Mouse (Mus musculus): Measurements from ENCODE around the gene Gm10964. TPM values are rescaled to one million over a fixed set of nuclear protein-coding genes. Genes with fewer than 3 reads are reported as not detected.

Gene Gm10964
- total and polyA plus RNA-seq, 2 experiments from 2014 or later: not detected

GRCm38 (mm10) chr3:103743208-103743607, 4.0 kb downstream of the Gm10964 start:
- H3K27me3 ChIP-seq (ENCODE audit: insufficient read depth, low read length): no peaks in the 10 kb centered on the region
- peaks cover 50% of the 10 kb centered on the region for H3K36me3 ChIP-seq (ENCODE audit: insufficient read depth, low read length)
- no peaks in the 10 kb centered on the region for H3K9me3 ChIP-seq (ENCODE audit: low read length)
- H3K4me2 ChIP-seq (ENCODE audit: low read depth, low read length): no peak overlapping the region
- ATAC-seq: no peak
- 87% methylated on average over 6 of the region's 6 CpGs for WGBS
- no peak overlapping the region for H3K27ac ChIP-seq
- H3K9ac ChIP-seq (replicated peaks; ENCODE audit: low read length): no peak overlapping the region
- DNase-seq (ENCODE audit: low spot score): no peak
- TF ChIP-seq CTCF (IDR thresholded peaks at IDR 0.05; ENCODE audit: low read depth): no peak
- H3K4me1 ChIP-seq (ENCODE audit: insufficient read depth, low read length): no peaks in the 10 kb centered on the region
- no peak overlapping the region for H3K4me3 ChIP-seq (ENCODE audit: low read length)

- Histone ChIP-seq H3K4me3 (ENCODE audit: low read length) (no peak overlapping the region), H3K9me3 (ENCODE audit: low read length) (no peaks in the 10 kb centered on the region), H3K36me3 (ENCODE audit: insufficient read depth, low read length) (peaks cover 66% of the 10 kb centered on the region), H3K4me1 (ENCODE audit: insufficient read depth, low read length) (no peaks in the 10 kb centered on the region), H3K4me2 (ENCODE audit: low read depth, low read length) (no peak overlapping the region), H3K27ac (no peak overlapping the region), H3K27me3 (ENCODE audit: insufficient read depth, low read length) (no peaks in the 10 kb centered on the region), H3K9ac (replicated peaks; ENCODE audit: low read length) (no peak overlapping the region)
- no peak for TF ChIP-seq CTCF (IDR thresholded peaks at IDR 0.05; ENCODE audit: low read depth)
- ATAC-seq (no peak), DNase-seq (ENCODE audit: low spot score) (no peak)
- 93% methylated on average over 14 of the region's 14 CpGs for WGBS
These were observed 6.0 kb downstream of the Gm10964 start for GRCm38 (mm10) chr3:103745001-103745770.

GRCm38 (mm10) chr3:103746711-103747110, 7.5 kb downstream of the Gm10964 start:
- H3K9me3 ChIP-seq (ENCODE audit: low read length): no peaks in the 10 kb centered on the region
- no peak overlapping the region for H3K27ac ChIP-seq
- no peak for TF ChIP-seq CTCF (IDR thresholded peaks at IDR 0.05; ENCODE audit: low read depth)
- no peaks in the 10 kb centered on the region for H3K27me3 ChIP-seq (ENCODE audit: insufficient read depth, low read length)
- DNase-seq (ENCODE audit: low spot score) (no peak), ATAC-seq (no peak)
- peaks cover 75% of the 10 kb centered on the region for H3K36me3 ChIP-seq (ENCODE audit: insufficient read depth, low read length)
- H3K4me3 ChIP-seq (ENCODE audit: low read length): no peak overlapping the region
- WGBS: 74% methylated on average over 5 of the region's 5 CpGs
- no peaks in the 10 kb centered on the region for H3K4me1 ChIP-seq (ENCODE audit: insufficient read depth, low read length)
- no peak overlapping the region for H3K4me2 ChIP-seq (ENCODE audit: low read depth, low read length)
- no peak overlapping the region for H3K9ac ChIP-seq (replicated peaks; ENCODE audit: low read length)

GRCm38 (mm10) chr3:103751558-103751957, 12.4 kb downstream of the Gm10964 start:
- WGBS: 86% methylated on average over 2 of the region's 2 CpGs
- H3K9ac ChIP-seq (replicated peaks; ENCODE audit: low read length): no peak overlapping the region
- TF ChIP-seq CTCF (IDR thresholded peaks at IDR 0.05; ENCODE audit: low read depth): no peak
- H3K27ac ChIP-seq: no peak overlapping the region
- ATAC-seq (no peak), DNase-seq (ENCODE audit: low spot score) (no peak)
- H3K4me2 ChIP-seq (ENCODE audit: low read depth, low read length): no peak overlapping the region
- no peaks in the 10 kb centered on the region for H3K9me3 ChIP-seq (ENCODE audit: low read length)
- H3K4me1 ChIP-seq (ENCODE audit: insufficient read depth, low read length): no peaks in the 10 kb centered on the region
- peaks cover 61% of the 10 kb centered on the region for H3K36me3 ChIP-seq (ENCODE audit: insufficient read depth, low read length)
- no peaks in the 10 kb centered on the region for H3K27me3 ChIP-seq (ENCODE audit: insufficient read depth, low read length)
- H3K4me3 ChIP-seq (ENCODE audit: low read length): no peak overlapping the region

GRCm38 (mm10) chr3:103755351-103755750, 16.2 kb downstream of the Gm10964 start:
- Histone ChIP-seq H3K4me1 (ENCODE audit: insufficient read depth, low read length) (no peaks in the 10 kb centered on the region), H3K36me3 (ENCODE audit: insufficient read depth, low read length) (peaks cover 45% of the 10 kb centered on the region), H3K27ac (no peak overlapping the region), H3K9me3 (ENCODE audit: low read length) (no peaks in the 10 kb centered on the region), H3K9ac (replicated peaks; ENCODE audit: low read length) (no peak overlapping the region), H3K4me2 (ENCODE audit: low read depth, low read length) (no peak overlapping the region), H3K27me3 (ENCODE audit: insufficient read depth, low read length) (no peaks in the 10 kb centered on the region), H3K4me3 (ENCODE audit: low read length) (no peak overlapping the region)
- DNase-seq (ENCODE audit: low spot score) (no peak), ATAC-seq (no peak)
- TF ChIP-seq CTCF (IDR thresholded peaks at IDR 0.05; ENCODE audit: low read depth): no peak
- 79% methylated on average over 3 of the region's 3 CpGs for WGBS

DNA sequence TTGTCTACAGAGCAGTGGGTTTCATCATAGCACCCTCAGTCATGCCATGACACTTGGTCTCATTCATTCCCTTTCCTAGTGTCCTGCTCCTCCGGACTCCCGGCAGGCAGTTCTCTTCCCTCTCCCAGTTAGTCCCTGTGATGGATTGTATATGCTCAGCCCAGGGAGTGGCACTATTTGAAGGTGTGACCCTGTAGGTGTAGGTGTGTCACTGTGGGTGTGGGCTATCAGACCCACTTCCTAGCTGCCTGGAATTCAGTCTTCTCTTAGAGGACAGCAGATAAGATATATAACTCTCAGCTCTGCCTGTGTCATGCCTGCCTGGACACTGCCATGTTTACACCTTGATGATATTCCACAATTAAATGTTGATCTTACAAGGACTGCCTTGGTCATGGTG, 17.8 kb downstream of the Gm10964 start:
- Histone ChIP-seq H3K4me2 (ENCODE audit: low read depth, low read length) (no peak overlapping the region), H3K27ac (no peak overlapping the region), H3K27me3 (ENCODE audit: insufficient read depth, low read length) (no peaks in the 10 kb centered on the region), H3K4me3 (ENCODE audit: low read length) (no peak overlapping the region), H3K4me1 (ENCODE audit: insufficient read depth, low read length) (no peaks in the 10 kb centered on the region), H3K9ac (replicated peaks; ENCODE audit: low read length) (no peak overlapping the region), H3K9me3 (ENCODE audit: low read length) (no peaks in the 10 kb centered on the region), H3K36me3 (ENCODE audit: insufficient read depth, low read length) (peaks cover 42% of the 10 kb centered on the region)
- TF ChIP-seq CTCF (IDR thresholded peaks at IDR 0.05; ENCODE audit: low read depth): no peak
- WGBS: 96% methylated on average over 2 of the region's 2 CpGs
- ATAC-seq: no peak
- no peak for DNase-seq (ENCODE audit: low spot score)

GRCm38 (mm10) chr3:103758456-103758855, 19.3 kb downstream of the Gm10964 start:
- Histone ChIP-seq H3K4me1 (ENCODE audit: insufficient read depth, low read length) (no peaks in the 10 kb centered on the region), H3K9me3 (ENCODE audit: low read length) (no peaks in the 10 kb centered on the region), H3K27ac (no peak overlapping the region), H3K36me3 (ENCODE audit: insufficient read depth, low read length) (peaks cover 42% of the 10 kb centered on the region), H3K4me2 (ENCODE audit: low read depth, low read length) (no peak overlapping the region), H3K27me3 (ENCODE audit: insufficient read depth, low read length) (no peaks in the 10 kb centered on the region), H3K9ac (replicated peaks; ENCODE audit: low read length) (no peak overlapping the region), H3K4me3 (ENCODE audit: low read length) (no peak overlapping the region)
- 81% methylated on average over 7 of the region's 7 CpGs for WGBS
- TF ChIP-seq CTCF (IDR thresholded peaks at IDR 0.05; ENCODE audit: low read depth): no peak
- ATAC-seq (no peak), DNase-seq (ENCODE audit: low spot score) (no peak)
